Mouse (Mus musculus) kidney, adult 2 months (tissue): ENCODE results near the gene Cfdp1.

Source experiments
- CTCF ChIP-seq: fragments of 200-500 bp; conservative IDR thresholded peaks from 2 replicates; pipeline ENCODE4 v1.5.1; 2011; ENCODE audit warnings: low read depth, mild to moderate bottlenecking, control low read depth, low read length, moderate library complexity, mixed read lengths; ENCODE audit not compliant: insufficient read depth, insufficient read length
- POLR2A ChIP-seq: fragments of 200-500 bp; IDR thresholded peaks from one replicate; pipeline ENCODE4 v1.6.1; 2011; ENCODE audit warnings: low read depth, low read length, control low read depth

DNA sequence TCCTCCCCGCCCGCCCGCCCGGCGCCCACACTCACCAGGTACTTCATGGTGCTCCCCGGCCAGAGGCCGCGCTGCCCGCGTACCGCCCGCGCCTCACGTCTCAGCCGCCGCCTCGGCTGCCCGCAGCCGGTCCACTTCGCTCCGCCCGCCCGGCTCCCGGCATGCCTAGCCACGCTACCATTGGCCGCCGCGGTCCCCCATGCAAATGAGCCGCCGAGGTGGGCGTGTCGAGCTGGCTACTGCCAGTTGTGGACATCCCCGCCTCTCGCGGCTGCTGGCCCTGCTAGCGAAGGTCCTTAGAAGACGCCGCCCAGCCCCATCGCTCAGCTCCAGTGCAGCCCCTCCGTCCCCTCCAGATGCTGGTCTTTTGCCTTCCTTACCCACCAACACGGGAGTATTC is 122.1 kb downstream of the Cfdp1 start:
- TF ChIP-seq POLR2A (no peak), CTCF (no peak)
